Mouse (Mus musculus) adrenal gland, adult 8-10 months (tissue): ENCODE data around the gene Kcnh3. TPM values are rescaled to one million over a fixed set of nuclear protein-coding genes. Genes with fewer than 3 reads are reported as not detected.
"Not testable (repeated sequence)": the region's sequence is repeated elsewhere in the genome, so short reads cannot be mapped to it uniquely, and the experiment has no call there.

Source experiments
- DNase-seq: peaks from one replicate; pipeline ENCODE4 v3.0.0; 2022
- total RNA-seq, 4 experiments: library from RNA; stranded (reverse); gene quantifications; 2 replicates each; pipeline ENCODE4 v1.2.4; 2022

Gene Kcnh3
- total RNA-seq, 4 experiments from 2014 or later: 0.70 to 1.9 (median 1.5) TPM

GRCm38 (mm10) chr15:99241249-99241648 is 16.6 kb downstream of the Kcnh3 start:
- no peak for DNase-seq

GRCm38 (mm10) chr15:99242045-99242444 is 17.4 kb downstream of the Kcnh3 start:
- no peak for DNase-seq

GRCm38 (mm10) chr15:99246736-99247135 is 22.1 kb downstream of the Kcnh3 start:
- DNase-seq: not testable (repeated sequence)

GRCm38 (mm10) chr15:99248972-99249371 is 24.3 kb downstream of the Kcnh3 start:
- DNase-seq: no peak

- DNase-seq: no peak
Measured at GRCm38 (mm10) chr15:99249938-99250337, 25.3 kb downstream of the Kcnh3 start.

- DNase-seq: not testable (repeated sequence)
Measured at GRCm38 (mm10) chr15:99251111-99251510, 26.4 kb downstream of the Kcnh3 start.

GRCm38 (mm10) chr15:99251626-99252380 is 27.1 kb downstream of the Kcnh3 start, which contains the start of gene Mcrs1:
Gene Mcrs1, minus strand, starts transcription at chr15:99251961.
- peak; percentile 98 for DNase-seq

GRCm38 (mm10) chr15:99252381-99253174 is 27.9 kb downstream of the Kcnh3 start:
- no peak for DNase-seq

GRCm38 (mm10) chr15:99253175-99253479 is 28.5 kb downstream of the Kcnh3 start:
- DNase-seq: not testable (repeated sequence)

- DNase-seq: no peak
Measured at GRCm38 (mm10) chr15:99253772-99254171, 29.1 kb downstream of the Kcnh3 start.

- DNase-seq: no peak
Measured at GRCm38 (mm10) chr15:99254477-99255005, 29.9 kb downstream of the Kcnh3 start.

- no peak for DNase-seq
Measured at GRCm38 (mm10) chr15:99255241-99255749, 30.6 kb downstream of the Kcnh3 start.

- no peak for DNase-seq
Measured at GRCm38 (mm10) chr15:99259167-99259729, 34.6 kb downstream of the Kcnh3 start.

- DNase-seq: peak; percentile 73
Measured at GRCm38 (mm10) chr15:99259730-99260252, 35.1 kb downstream of the Kcnh3 start.

GRCm38 (mm10) chr15:99262702-99263101 is 38.0 kb downstream of the Kcnh3 start:
- no peak for DNase-seq

GRCm38 (mm10) chr15:99264363-99264762 is 39.7 kb downstream of the Kcnh3 start:
- no peak for DNase-seq

GRCm38 (mm10) chr15:99265679-99266078 is 41.0 kb downstream of the Kcnh3 start:
- DNase-seq: peak; percentile 47

GRCm38 (mm10) chr15:99276095-99276494 is 51.4 kb downstream of the Kcnh3 start:
- no peak for DNase-seq

- no peak for DNase-seq
Measured at GRCm38 (mm10) chr15:99278271-99278670, 53.6 kb downstream of the Kcnh3 start.

- no peak for DNase-seq
Measured at GRCm38 (mm10) chr15:99283456-99283855, 58.8 kb downstream of the Kcnh3 start.

GRCm38 (mm10) chr15:99284527-99285188 is 60.0 kb downstream of the Kcnh3 start:
- no peak for DNase-seq

GRCm38 (mm10) chr15:99285189-99285535 is 60.5 kb downstream of the Kcnh3 start:
- DNase-seq: no peak
